Mouse (Mus musculus) heart, adult 2 months (tissue): ENCODE measurements at regions not wholly inside any gene's neighbourhood (a gene's known extent, or its start where the extent isn't known, plus 50 kb on each side); places are given as distances from the start of the nearest gene placed in this dataset.

Source experiments
- CTCF ChIP-seq: fragments of 200-600 bp; IDR thresholded peaks from 2 replicates; pipeline ENCODE4 v1.8.1; 2022; ENCODE audit warnings: antibody characterized with exemption, mild to moderate bottlenecking, moderate library complexity
- EP300 ChIP-seq: fragments of 200-500 bp; IDR thresholded peaks from 2 replicates; pipeline ENCODE4 v1.6.1; 2011; ENCODE audit warnings: low read depth, low read length, control low read depth; ENCODE audit not compliant: insufficient read depth
- POLR2A ChIP-seq: fragments of 200-500 bp; IDR thresholded peaks from 2 replicates; pipeline ENCODE4 v1.6.1; 2011; ENCODE audit warnings: mild to moderate bottlenecking, low read depth, low read length, control low read depth; ENCODE audit not compliant: insufficient read depth

DNA sequence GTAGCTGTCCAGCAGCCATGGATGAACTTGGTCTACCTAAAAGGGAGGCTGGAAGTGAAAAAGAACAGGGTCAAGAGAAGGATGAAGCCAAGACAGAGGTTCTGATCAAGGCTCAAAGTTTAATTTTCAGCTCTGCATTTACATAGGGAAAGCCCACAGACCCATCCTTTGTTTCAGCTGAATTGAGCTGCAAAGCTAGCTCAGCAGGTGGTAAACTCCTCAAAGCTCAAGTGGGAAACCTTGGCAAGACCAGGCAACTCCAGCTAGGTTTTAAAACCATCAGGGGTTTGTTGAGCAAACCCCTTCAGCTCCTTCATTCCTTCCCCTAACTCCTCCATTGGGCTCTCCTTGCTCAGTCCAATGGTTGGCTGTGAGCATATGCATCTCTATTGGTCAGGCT lies 108.8 kb upstream of the Nat3 start:
- no peak for TF ChIP-seq CTCF
- no peak for TF ChIP-seq EP300
- TF ChIP-seq POLR2A = no peak
